Mouse (Mus musculus) heart, postnatal 0 days (tissue): ENCODE data around the gene Ap1s3. TPM values are rescaled to one million over a fixed set of nuclear protein-coding genes. Genes with fewer than 3 reads are reported as not detected.
A peak's percentile ranks its signal among the peaks of the same experiment; 100 is the strongest.

ENCODE experiments used
- ATAC-seq: fragments of 200-750 bp; cut with Nextera tagmentation; 2 replicates; pipeline ENCODE4 v1.8.0; 2017; ENCODE audit warnings: low read depth, moderate number of reproducible peaks, moderate library complexity; ENCODE audit not compliant: insufficient read depth
- DNase-seq: peaks from one replicate; pipeline ENCODE4 v3.0.0-alpha.2; 2016; ENCODE audit warnings: low spot score
- H3K27ac ChIP-seq: fragments of 300-500 bp; sonication (generic); 2 replicates; pipeline ENCODE4 v1.5.1; 2014; ENCODE audit warnings: low read depth, mild to moderate bottlenecking
- H3K27me3 ChIP-seq: fragments of 300-500 bp; sonication (generic); 2 replicates; pipeline ENCODE4 v1.6.1; 2014; ENCODE audit warnings: low read length, mixed read lengths; ENCODE audit not compliant: control insufficient read depth, insufficient read depth
- H3K36me3 ChIP-seq: fragments of 300-500 bp; sonication (generic); replicated peaks from 2 replicates; pipeline ENCODE4 v1.6.1; 2014; ENCODE audit warnings: low read length, mixed read lengths; ENCODE audit not compliant: control insufficient read depth, insufficient read depth
- H3K4me1 ChIP-seq: fragments of 300-500 bp; sonication (generic); 2 replicates; pipeline ENCODE4 v1.6.1; 2014; ENCODE audit warnings: antibody characterized with exemption; ENCODE audit not compliant: control insufficient read depth, insufficient read depth
- H3K4me2 ChIP-seq: fragments of 300-500 bp; sonication (generic); 2 replicates; pipeline ENCODE4 v1.6.1; 2014; ENCODE audit warnings: low read depth, mild to moderate bottlenecking, low read length, moderate library complexity
- H3K4me3 ChIP-seq: fragments of 300-500 bp; sonication (generic); 2 replicates; pipeline ENCODE4 v1.5.1; 2014; ENCODE audit warnings: low read depth, low read length
- H3K9ac ChIP-seq: fragments of 300-500 bp; sonication (generic); replicated peaks from 2 replicates; pipeline ENCODE4 v1.6.1; 2014; ENCODE audit warnings: low read depth, low read length, mixed read lengths
- H3K9me3 ChIP-seq: fragments of 300-500 bp; sonication (generic); replicated peaks from 2 replicates; pipeline ENCODE4 v1.6.1; 2016; ENCODE audit warnings: low read length; ENCODE audit not compliant: control insufficient read depth
- CTCF ChIP-seq: IDR thresholded peaks from 2 replicates; pipeline ENCODE4 v1.5.1; 2016; ENCODE audit warnings: antibody characterized with exemption, control low read depth, low read depth
- EP300 ChIP-seq: IDR thresholded peaks from 2 replicates; pipeline ENCODE4 v1.6.1; 2016; ENCODE audit warnings: antibody characterized with exemption, low read depth
- WGBS: fragments of 180-500 bp; shearing (Covaris S2); extraction: QIAGEN DNeasy Blood & Tissue Kit; methylation state at CpG from one replicate; pipeline ENCODE4 v1.1.7; 2014; 5-methylcytosine and 5-hydroxymethylcytosine counted together
- polyA plus RNA-seq: library from polyadenylated mRNA; unstranded; fragments of >200 nt; fragmentation: Nextera tagmentation; extraction: Ambion mirVana; gene quantifications from 2 replicates; pipeline ENCODE4 v1.2.1, GENCODE M21; 2015
- total RNA-seq: library from RNA; depleted of rRNA; stranded (reverse); fragments of >200 nt; gene quantifications from 2 replicates; pipeline ENCODE4 v1.2.3, GENCODE M21; 2014; ENCODE audit warnings: low replicate concordance; rRNA removed

The Ap1s3 gene
- total and polyA plus RNA-seq, 2 experiments from 2014 or later = 0.94 TPM; not detected in 1

GRCm38 (mm10) chr1:79571912-79572311 is 99.9 kb downstream of the Ap1s3 start:
- H3K9ac ChIP-seq = no peak overlapping the region
- WGBS = 75% methylated on average over 4 of the region's 4 CpGs
- TF ChIP-seq EP300 = no peak
- TF ChIP-seq CTCF = no peak
- no peak overlapping the region for H3K4me2 ChIP-seq
- H3K4me3 ChIP-seq = no peak overlapping the region
- H3K27ac ChIP-seq = no peak overlapping the region
- H3K9me3 ChIP-seq = no peaks in the 10 kb centered on the region
- ATAC-seq = no peak
- no peaks in the 10 kb centered on the region for H3K4me1 ChIP-seq
- H3K27me3 ChIP-seq = no peaks in the 10 kb centered on the region
- no peak for DNase-seq
- H3K36me3 ChIP-seq = no peaks in the 10 kb centered on the region

DNA sequence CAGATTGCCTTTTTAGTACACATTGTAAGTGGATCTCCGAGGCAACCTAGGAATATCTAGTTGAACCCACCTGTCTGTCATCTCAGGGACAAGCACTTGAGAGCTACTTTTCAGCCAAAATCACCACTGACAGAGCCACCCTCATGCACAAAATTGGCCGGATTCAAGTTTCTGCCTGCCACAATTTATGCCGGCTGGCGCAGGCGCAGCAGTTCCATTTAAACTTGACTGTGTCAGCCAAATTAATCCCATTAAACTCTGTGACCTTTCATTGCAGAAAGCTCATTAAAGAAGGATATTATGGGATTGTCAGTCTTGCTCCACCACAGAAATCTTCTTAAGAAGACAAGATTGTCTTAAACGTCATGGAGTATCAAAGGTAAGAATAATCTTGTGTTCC is 100.6 kb downstream of the Ap1s3 start:
- no peak for ATAC-seq
- 82% methylated on average over 6 of the region's 6 CpGs for WGBS

DNA sequence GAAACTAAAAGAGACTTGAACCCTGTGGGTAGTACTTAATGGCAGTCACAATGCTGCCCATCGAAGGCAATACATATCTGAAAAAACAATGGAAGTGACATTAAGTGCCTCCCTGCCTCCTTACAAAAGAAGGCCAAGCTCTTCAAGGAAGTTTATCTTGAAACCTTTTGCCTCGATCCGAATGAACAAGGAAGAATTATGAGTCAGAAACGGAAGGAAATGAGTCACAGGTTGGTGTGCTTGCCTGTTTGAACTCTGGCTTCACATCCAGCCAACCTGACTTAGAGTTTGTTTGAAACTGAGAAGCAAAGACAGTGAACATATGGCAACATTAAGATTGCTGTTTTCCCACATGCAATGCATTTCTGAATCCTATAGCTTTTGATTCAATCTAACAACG is 110.6 kb downstream of the Ap1s3 start:
- H3K4me2 ChIP-seq = no peak overlapping the region
- H3K9me3 ChIP-seq = no peaks in the 10 kb centered on the region
- no peaks in the 10 kb centered on the region for H3K27me3 ChIP-seq
- no peak overlapping the region for H3K4me3 ChIP-seq
- no peaks in the 10 kb centered on the region for H3K36me3 ChIP-seq
- H3K9ac ChIP-seq = no peak overlapping the region
- no peak for TF ChIP-seq CTCF
- no peak for TF ChIP-seq EP300
- ATAC-seq (no peak), DNase-seq (peak; percentile 8)
- H3K27ac ChIP-seq = peak overlapping the region; percentile 39; the same call in 1 of the 2 replicates
- WGBS = 58% methylated on average over 5 of the region's 5 CpGs
- no peaks in the 10 kb centered on the region for H3K4me1 ChIP-seq

More for the DNA sequence above, 100.6 kb downstream of the Ap1s3 start:
- no peaks in the 10 kb centered on the region for H3K4me1 ChIP-seq
- no peak overlapping the region for H3K4me2 ChIP-seq
- no peak overlapping the region for H3K27ac ChIP-seq
- no peaks in the 10 kb centered on the region for H3K27me3 ChIP-seq
- TF ChIP-seq EP300 (no peak), CTCF (no peak)
- H3K36me3 ChIP-seq = no peaks in the 10 kb centered on the region
- no peaks in the 10 kb centered on the region for H3K9me3 ChIP-seq
- no peak overlapping the region for H3K4me3 ChIP-seq
- DNase-seq = no peak
- H3K9ac ChIP-seq = no peak overlapping the region

Other genes starting within 250 kb of the Ap1s3 start
- not detected in 2 replicates for gene Scg2, start 231.9 kb downstream of the Ap1s3 start, total RNA-seq
- 0.04 and 0.05 TPM in 2 replicates for gene Scg2, start 231.9 kb downstream of the Ap1s3 start, polyA plus RNA-seq
- 49.6 and 70.6 TPM in 2 replicates for gene Mrpl44, start 104.0 kb upstream of the Ap1s3 start, total RNA-seq
- 57.2 and 61.3 TPM in 2 replicates for gene Mrpl44, start 104.0 kb upstream of the Ap1s3 start, polyA plus RNA-seq
- 33.2 and 51.1 TPM in 2 replicates for gene Wdfy1, start 104.2 kb upstream of the Ap1s3 start, total RNA-seq
- 30.6 and 35.0 TPM in 2 replicates for gene Wdfy1, start 104.2 kb upstream of the Ap1s3 start, polyA plus RNA-seq
- 21.2 and 26.0 TPM in 2 replicates for gene Serpine2, start 189.2 kb upstream of the Ap1s3 start, total RNA-seq
- 50.5 and 55.7 TPM in 2 replicates for gene Serpine2, start 189.2 kb upstream of the Ap1s3 start, polyA plus RNA-seq